Mouse (Mus musculus) adrenal gland, postnatal 14 days (tissue): ENCODE measurements around the gene Rnf227. TPM values are rescaled to one million over a fixed set of nuclear protein-coding genes. Genes with fewer than 3 reads are reported as not detected.

ENCODE experiments used
- DNase-seq: peaks from one replicate; pipeline ENCODE4 v3.0.0; 2021; ENCODE audit warnings: mixed read lengths
- total RNA-seq: library from RNA; stranded (reverse); gene quantifications from 2 replicates; pipeline ENCODE4 v1.2.3, GENCODE M21; 2021

The Rnf227 gene
- total RNA-seq, 1 experiment from 2014 or later, result 4.1 TPM

DNA sequence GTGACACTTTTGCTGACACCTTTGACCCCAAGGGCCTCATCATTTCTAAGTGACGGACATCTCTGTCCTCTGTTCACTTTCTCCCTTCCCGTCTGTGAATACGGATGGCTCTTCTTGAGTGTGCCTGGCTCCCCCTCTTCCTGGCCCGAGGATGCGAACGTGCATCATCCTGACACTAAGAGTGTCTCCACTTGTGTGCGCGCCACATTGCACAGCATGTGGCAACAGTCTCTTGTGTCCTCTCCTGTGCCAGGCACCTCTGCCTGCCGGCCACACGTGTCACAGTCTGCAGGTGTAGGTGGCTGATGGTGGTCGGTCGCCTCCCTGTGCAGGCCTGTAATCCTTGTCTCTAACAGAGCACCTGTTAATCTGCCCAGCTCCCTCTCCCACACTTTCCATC is 31.3 kb downstream of the Rnf227 start:
- DNase-seq, result no peak

DNA sequence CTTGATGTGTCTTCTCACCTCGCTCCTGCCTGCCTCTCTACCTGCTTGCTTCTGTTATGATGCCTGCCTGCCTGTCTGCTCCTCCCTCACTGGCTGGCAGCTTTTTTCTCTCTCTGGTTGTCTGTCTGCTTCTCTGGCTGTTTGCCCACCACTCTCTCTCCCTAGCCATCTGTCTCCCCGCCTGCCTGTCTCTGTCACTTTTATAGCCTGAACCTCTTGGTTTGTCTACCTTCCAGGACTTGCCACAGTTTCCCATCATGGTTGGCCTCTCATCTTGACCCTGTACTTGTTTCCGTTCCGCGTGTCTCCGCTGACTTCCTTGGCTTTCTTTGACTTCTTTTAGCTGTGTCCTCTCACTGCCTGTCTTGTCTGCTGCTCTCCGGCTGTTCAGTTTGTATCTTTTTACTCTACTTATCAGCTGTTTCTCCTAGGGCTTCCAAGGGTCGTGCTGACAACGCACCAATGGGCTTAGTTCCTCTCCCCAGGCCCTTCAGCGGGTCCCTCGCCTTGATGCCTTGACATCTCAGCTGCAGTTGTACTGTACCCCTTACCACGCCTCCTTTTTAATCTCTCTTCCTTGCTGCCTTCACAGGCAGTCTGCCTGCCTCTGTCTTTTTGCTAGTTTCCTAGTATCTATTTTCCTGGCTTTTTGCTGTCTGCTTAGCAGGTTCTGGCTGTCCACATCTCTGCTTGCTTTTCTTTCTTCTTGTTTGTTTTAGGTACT is 32.0 kb downstream of the Rnf227 start:
- DNase-seq, result peak; percentile 36

DNA sequence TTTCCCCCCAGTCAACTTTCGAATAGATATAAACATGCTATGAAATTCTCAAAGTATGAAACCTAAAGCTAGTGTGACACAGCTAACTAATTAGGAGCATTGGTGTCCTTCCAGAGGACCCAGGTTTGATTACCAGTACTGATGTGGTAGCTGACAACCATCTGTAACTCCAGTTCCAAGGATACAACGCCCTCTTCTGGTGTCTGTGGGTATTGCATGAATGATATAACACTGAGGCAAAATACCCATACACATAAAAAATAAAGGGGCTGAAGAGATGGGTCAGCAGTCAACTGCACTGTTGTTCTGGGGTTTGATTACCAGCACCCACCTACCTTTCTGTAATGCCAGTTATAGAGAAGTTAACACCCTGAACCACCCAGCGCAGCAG is 32.5 kb downstream of the Rnf227 start:
- DNase-seq, result no peak

DNA sequence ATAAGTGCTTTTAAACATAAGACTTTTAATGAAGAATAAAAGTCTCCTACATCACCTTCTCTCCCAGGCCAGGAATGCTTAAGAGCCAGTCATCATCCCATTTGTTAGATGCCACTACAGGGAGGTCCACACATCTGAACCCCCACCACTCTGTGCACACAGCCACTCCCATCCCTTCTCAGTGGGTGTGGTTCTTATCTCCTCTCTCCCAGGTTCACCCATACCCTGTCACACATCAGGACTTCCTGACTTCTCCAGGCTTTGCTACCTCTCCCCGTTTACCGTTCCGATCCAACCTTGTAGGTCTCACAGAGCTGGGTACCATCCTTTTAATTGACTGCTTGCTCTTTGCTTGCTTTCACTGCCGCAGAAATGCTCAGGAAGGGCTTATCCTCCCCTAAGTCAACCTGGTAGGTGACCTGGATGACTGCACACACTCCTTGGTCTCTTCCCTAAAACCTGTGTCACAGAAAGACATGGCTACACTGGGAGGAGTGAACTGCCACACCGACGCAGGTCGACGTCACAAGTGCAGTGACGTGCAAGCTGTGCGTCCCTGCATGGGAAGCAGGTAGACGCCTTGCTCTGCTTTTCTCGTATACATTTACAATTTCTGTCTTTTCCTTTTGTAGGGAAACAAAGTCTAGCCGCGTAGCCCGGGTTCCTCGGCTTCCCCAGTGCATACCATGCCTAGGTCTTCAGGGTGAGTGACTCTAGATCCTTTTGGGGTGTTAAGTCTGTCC is 33.1 kb downstream of the Rnf227 start:
- no peak for DNase-seq

DNA sequence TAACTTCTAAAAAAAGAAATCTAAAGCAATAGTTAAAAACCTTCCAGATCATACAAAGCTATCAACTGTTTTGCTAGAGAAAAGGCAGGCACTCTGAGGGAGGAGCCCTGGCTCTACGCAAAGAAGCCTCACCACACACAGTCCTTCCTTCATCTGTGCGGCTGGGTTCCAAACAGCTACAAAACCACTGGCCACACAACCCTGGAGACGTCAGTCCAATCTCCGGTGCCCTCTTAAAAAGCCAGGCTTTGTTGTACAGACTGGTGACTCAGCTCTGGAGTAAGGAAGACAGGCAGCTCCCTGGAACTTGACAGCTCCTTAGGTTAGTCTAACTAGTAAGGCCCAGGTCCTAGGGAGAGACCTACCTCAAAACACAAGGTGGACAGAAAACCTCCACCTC is 35.4 kb downstream of the Rnf227 start:
- DNase-seq, result no peak

DNA sequence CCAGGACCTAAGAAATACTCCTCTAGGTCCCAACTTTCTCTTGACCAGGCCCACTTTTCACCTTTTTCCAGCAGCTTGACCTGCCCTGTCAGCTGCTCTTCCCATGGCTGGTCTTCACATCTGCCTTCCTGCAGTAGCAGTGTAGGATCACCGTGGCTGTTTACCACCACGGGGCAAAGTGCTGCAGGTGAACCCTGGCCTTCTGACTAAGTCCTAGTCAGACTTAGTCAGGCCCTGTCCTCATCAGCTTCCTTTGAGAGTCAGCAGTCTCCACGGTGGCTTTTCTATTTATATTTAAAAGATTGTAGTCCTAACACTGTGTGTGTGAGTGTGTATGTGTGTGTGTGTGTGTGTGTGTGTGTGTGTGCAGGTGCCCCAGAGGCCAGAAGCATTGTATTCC is 37.5 kb downstream of the Rnf227 start:
- no peak for DNase-seq

DNA sequence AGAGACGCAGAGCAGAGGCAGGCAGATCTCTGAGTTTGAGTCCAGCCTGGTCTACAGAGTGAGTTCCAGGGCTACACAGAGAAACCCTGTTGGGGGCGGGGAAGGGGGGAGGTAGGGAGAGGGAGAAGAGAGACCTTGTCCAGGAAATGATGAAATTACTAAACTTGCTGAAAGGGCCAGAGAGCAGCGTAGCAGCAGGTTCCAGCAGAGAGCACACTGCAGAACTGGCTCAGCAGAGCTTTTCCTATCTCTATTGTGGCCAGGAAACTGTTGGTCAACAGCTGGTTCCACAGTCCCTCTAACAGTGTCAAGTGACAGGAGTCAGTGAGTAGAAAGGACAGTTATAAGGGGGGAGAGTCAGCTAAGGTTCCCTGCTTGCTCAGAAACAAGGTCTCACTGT is 39.3 kb downstream of the Rnf227 start:
- DNase-seq, result no peak

DNA sequence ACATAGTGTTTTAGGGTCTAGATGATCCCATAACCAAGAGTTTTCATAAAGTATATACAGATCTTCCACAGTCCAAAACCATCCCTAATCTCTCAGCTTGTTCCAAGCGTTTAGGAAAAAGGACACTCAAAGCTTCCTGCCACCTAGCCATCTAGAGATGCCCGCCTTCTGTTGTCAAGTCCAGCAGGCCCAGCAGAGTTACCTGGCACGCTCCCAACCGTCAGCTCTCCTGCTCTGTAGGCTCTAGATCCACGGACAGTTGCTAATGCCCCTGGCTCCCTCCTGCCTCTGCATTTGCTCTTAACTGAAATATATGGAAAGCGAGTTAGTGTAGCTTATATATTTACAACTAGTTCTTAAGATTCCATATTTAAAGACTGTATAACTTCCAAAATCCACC is 41.1 kb downstream of the Rnf227 start:
- no peak for DNase-seq

DNA sequence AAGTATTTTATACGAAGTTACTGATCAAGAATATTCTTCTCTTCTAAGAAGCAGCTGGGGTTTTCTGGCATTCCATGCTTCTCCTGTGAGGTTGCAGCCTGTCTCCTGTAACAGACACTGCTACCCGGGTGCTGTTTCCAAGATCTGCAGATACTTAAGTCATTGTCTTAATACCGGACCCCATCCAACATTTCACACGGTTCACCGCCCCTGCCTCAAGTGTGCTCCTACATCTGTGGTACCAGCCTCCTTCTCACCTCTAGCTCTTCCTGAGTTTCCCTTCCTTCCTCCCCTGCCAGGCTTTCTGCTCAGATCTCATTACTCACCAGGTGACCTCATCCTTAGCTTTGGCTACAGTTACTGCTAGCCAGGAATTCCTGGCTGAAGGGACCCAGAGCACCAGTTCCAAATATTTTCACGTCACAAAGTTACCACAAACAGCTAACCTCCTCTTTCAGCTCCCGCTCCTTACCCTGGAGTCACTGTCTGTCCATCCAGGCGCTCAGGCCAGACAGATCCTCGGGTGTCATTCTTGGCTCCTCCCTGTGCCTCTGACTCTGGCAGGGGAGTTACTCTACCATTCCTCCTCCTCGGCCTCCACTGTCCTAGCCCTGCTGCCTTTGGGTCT is 42.3 kb downstream of the Rnf227 start:
- no peak for DNase-seq

DNA sequence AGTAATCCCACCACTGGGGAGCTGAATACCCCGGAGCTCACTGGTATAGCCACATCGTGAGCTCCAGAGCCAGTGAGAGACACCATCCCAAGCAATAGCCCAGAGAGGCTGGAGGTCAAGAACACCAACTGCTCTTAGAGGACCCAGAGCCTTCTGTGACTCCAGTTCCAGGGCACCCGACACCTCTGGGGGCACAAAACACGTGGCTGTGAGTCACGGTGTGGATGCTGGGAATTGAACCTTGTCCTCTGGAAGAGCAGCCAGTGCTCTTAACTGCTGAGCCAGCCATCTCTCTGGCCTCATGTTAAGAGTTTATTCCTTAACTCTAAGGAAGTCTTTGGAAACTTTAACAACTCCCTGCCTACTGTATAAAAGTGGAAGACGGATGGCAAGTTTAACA is 44.7 kb downstream of the Rnf227 start:
- DNase-seq, result no peak

DNA sequence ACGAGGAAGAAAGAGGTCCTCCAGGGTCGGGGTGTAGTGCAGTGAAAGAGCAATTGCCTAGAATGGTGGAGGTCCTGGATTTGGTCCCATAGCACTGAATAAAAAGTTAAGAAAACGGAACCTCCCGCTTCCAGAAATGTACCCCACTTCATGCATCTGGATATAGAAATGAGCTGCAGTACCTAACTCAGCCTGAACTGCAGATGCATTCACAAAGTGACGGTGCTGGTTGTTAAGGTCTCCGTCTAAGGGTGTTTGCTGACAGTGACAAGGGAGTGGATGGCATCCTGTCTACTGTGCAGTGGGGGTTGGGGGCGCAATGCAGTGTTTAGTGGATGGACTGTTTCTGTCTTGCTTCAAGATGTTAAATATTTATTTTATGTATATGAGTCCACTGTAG is 46.5 kb downstream of the Rnf227 start:
- no peak for DNase-seq

DNA sequence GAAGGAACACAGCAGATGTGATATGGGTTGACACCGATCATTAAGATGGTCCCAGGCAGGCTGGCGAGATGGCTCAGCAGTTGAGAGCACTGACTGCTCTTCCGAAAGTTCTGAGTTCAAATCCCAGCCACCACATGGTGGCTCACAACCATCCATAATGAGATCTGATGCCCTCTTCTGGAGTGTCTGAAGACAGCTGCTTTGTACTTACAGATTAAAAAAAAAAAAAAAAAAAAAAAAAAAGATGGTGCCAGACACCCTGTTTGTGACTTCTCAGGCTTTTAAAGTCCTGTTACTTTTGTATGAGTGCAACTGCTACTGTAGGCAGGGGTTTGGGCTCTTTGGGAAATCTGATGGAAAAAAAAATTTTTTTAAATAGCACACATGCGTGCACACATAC is 48.4 kb downstream of the Rnf227 start:
- DNase-seq, result no peak

DNA sequence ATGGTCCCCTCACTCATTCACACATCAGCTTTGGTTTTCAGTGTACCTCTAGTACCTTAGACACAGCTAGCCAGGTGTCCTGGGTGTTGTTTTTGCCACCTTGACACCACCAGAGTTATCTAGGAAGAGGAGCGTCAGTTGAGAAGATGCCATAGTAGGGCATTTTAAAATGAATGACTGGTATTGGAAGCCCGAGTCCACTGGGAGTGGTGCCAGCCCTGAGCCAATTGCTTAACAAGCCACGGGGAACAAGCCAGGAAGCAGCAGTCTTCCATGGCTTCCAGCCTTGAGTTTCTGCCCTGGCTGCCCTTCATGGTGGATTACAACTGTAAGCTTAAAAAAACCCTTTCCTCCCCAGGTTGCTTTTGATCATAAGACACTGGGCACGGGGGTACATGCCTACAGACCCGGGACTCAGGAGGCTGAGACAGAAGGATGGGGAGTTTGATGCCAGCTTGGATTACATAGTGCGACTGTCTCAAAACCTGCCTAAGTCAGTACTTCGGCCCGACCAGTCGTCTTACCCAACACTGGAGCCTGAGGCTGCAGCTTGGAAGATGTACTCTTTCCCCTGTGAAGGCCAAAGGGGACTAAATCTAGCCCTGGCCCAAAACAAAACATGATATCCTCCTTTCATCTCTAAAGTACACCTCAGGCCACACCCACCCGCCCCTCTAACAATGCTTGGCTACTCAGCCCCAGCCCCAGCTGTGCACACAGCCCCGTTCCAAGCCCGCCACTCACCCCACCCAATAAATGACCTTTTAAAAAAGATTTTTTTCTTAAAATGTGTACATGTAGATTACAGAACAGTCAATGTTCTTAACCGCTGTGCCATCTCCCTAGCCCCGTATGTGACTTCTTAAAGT is 49.5 kb downstream of the Rnf227 start:
- peak; percentile 91 for DNase-seq

DNA sequence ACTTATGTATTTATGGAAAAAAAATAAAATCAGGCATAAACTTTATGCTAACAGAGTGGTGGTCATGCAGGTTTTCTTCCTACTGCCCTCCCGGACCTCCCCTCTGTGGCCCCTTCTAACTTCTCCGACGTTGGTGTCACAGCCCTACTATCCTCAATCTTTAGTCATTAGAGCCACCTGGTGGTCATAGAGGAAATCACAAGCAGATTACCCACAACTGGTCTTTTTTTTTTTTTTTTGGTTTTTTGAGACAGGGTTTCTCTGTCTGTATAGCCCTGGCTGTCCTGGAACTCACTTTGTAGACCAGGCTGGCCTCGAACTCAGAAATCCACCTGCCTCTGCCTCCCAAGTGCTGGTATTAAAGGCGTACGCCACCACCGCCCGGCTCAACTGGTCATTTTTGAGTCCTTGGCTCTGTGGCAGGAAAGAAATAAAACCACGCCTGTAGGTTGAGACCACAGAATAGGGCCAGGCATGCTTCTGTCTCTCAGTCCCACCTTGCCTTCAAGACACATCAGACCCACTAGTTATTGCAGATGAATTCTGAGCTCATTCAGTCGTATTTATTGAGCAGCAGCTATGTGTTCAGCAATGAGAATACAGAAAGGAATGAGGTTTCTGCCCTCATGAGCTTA is 50.3 kb downstream of the Rnf227 start:
- DNase-seq, result peak; percentile 80

Other genes with a start within 250 kb of the Rnf227 start
- 116 and 118 TPM in 2 replicates for gene Per1, start 245.2 kb upstream of the Rnf227 start, total RNA-seq
- 0.37 TPM in 1 of 2 replicates, not detected in the other for gene Hes7, start 220.1 kb upstream of the Rnf227 start, total RNA-seq
- gene 9130213A22Rik, start 217.9 kb upstream of the Rnf227 start, total RNA-seq, result 0.38 and 0.41 TPM in 2 replicates
- 1.2 and 1.6 TPM in 2 replicates for gene Aloxe3, start 214.6 kb upstream of the Rnf227 start, total RNA-seq
- not detected in 2 replicates for gene Alox12b, start 183.5 kb upstream of the Rnf227 start, total RNA-seq
- gene Alox8, start 142.6 kb upstream of the Rnf227 start, total RNA-seq, result 0.19 TPM in 1 of 2 replicates, not detected in the other
- not detected in 2 replicates for gene Gucy2e, start 103.4 kb upstream of the Rnf227 start, total RNA-seq
- 9.0 and 10.7 TPM in 2 replicates for gene Cntrob, start 16.7 kb upstream of the Rnf227 start, total RNA-seq
- 82.9 and 83.2 TPM in 2 replicates for gene Trappc1, start 16.5 kb upstream of the Rnf227 start, total RNA-seq
- 6.6 and 6.9 TPM in 2 replicates for gene Kcnab3, start 14.2 kb upstream of the Rnf227 start, total RNA-seq
- 109 and 118 TPM in 2 replicates for gene Chd3, start 28.9 kb downstream of the Rnf227 start, total RNA-seq
- 124 and 137 TPM in 2 replicates for gene Naa38, start 55.0 kb downstream of the Rnf227 start, total RNA-seq
- gene Cyb5d1, start 55.2 kb downstream of the Rnf227 start, total RNA-seq, result 34.2 and 42.6 TPM in 2 replicates
- gene Tmem88, start 57.8 kb downstream of the Rnf227 start, total RNA-seq, result 29.5 and 30.2 TPM in 2 replicates
- 53.7 and 61.3 TPM in 2 replicates for gene Kdm6b, start 73.2 kb downstream of the Rnf227 start, total RNA-seq
- 0.22 and 0.49 TPM in 2 replicates for gene Dnah2, start 208.6 kb downstream of the Rnf227 start, total RNA-seq
- 1.5 and 2.0 TPM in 2 replicates for gene Efnb3, start 219.7 kb downstream of the Rnf227 start, total RNA-seq
- 9.2 and 10.1 TPM in 2 replicates for gene Wrap53, start 239.8 kb downstream of the Rnf227 start, total RNA-seq
- gene Trp53, start 239.9 kb downstream of the Rnf227 start, total RNA-seq, result 66.4 and 78.4 TPM in 2 replicates